Mouse (Mus musculus): ENCODE results near the gene Grm1.

Gene Grm1

DNA sequence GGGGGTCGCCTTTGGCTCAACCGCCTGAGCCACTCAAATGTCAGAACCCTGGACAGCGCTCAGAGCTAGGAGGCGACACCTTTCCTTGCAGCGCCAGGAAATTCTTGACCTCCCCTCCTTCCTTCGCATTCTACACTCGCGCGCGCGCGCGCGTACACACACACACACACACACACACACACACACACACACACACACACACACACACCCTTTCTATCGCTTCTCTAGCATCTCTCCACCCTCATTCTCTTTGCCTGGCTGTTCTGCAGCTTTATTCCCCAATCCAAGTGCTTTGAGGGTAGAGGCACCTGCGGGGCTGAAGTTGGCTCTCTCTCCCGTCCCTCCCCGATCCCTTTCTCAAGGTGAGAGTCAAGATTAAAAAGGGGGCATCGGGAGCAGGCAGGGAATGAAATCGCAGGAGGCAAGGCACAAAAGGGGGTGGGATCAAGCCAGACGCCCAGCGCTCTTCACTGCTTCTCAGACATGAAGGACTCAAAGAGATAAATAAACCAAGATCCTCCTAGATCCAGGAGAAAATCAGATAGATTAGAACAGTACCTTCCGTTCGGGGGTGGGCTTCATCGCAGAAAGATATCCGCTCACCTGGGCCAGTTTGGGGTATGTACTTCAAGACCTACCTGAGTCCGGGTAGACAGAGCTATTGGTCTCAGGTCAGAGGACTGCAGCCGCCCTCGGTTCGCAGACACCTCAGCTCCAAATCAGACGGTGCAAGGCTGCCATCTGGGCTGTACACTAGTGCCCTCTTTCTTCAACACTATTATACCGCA, at the start of gene Grm1:
Grm1 (minus strand) TSS at position 746 of the 788 bp plus-strand sequence.
- DNase-seq (ENCODE audit: low spot score in 2 of 2): no peak

DNA sequence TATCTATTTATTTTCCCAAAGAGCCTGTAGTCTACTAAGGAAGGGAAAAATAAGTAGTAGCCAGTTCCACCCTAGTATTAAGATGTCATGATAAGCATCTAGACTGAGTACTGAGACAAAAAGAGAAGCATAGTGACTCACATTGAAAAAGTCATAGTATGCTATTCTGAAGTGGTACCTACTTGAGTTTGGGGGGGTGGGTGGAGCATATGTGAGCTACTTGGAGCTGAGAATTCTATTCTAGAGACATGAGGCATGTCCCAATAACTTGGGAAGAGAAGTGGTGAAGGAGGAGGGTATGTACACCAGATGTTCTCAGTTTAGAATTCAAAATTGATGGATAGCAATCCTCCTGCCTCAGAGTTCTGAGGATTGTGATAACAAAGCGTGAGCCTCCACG, 39.6 kb upstream of the Grm1 start:
- no peak for DNase-seq (ENCODE audit: low spot score in 2 of 2)

DNA sequence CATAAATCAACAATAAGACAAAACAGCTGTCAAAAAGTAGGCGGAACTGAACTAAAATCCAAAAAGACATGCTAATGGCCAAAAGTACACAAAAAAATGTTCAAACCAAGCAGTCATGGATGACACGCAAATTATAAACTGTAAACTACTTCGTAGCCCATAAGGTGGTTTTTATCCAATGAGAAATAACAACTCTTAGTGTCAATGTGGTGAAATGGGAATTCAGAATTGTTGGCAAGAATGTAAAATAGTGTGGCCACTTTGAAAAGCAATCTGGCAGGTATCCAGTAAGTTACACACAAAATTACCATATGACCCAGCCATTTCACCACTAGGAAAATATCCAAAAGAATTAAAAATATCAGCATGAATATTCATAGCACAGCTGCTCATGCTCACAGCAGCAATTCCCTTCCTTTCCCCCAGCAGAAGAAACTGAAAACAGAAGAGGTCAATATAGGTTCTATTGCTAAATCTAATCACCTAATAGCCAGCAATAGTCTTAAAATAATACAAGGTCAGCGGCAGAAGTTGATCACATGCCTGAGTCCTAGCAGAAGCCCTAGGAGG, 16.4 kb upstream of the Grm1 start:
- no peak for DNase-seq (ENCODE audit: low spot score in 2 of 2)

- no peak for DNase-seq (ENCODE audit: low spot score in 2 of 2)
These were observed 4.2 kb upstream of the Grm1 start for GRCm38 (mm10) chr10:11086348-11086747.

DNA sequence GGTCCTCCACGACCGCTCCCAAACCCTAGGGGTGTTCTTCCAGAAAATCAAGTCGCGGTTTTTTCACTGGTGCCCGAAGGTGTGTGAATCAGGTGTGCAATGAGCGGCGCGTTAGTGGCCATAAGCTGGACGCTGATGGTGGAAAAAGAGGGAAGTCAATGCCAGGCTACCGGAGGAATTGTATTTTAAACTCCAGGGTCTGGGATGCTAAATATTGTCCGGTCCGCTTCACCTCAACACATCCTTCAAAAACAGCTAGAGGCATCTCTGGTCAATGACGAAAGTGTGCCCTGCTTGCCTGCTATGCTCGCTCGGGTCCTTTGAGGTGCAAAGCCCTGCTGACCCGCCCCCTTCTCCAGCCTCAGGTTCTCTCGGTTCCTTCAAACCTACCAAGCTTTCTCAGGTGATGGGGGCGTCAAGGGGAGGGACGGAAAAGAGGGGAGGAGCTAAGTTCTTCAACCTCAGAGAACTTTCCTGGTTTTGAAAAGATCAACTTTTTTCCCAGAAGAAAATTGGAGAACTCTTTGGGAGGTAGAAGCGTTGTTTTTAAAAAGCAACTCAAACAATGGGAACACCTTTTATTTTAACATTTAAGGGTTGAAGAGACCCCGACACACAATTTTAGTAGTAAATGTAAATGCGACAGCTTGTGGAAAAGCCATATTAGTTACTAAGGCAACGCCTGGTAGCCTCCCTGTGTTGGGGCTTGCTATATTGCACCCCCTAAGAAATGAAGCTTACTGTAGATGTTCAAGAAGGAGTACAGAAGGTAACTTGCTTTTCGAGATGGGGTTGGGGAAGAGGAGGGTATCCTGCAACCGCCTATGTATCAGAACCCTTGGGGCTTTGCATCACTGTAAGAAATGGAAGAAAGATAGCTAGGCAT, 1.2 kb downstream of the Grm1 start:
- DNase-seq (ENCODE audit: low spot score in 2 of 2): no peak

GRCm38 (mm10) chr10:11080013-11080724, 2.0 kb downstream of the Grm1 start:
- no peak for DNase-seq (ENCODE audit: low spot score in 2 of 2)

DNA sequence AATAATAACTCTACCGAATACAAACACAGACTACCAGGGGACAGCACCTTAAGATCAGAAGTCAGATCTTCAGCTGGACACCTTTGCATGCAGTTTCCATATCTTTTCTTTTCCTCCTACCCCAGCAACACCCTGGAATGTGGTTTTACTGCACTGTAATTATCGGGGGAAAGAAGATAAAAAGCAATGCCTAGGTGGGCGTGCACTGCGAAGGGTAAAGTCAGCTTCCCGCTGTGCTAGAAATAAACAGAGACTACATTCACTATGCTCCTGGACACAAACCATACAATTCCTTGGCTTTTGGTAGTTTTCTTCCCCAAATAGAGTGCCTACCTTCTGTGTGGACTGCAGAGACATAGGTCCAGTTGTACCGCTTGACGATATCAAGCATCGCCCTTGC, 2.6 kb downstream of the Grm1 start:
- DNase-seq (ENCODE audit: low spot score in 2 of 2): no peak

DNA sequence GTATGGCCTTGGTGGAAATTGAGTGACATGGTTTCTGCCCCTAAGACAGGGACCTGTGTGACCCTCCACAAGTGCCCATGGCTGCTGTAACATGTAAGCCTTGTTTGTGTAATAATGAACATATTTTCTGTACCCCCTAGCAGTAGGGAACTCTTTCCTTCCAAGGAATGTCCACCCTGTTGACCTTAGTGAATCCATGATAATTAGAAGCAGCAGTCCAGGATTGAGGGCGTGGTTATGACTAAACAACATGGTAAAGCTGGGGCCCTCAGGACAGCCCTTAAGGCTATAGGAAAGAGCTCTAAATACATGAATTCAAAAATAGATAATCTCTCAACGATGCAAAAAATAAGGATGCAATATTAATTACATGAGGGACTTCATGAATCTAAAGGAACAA, 17.0 kb downstream of the Grm1 start:
- DNase-seq (ENCODE audit: low spot score in 2 of 2): no peak

DNA sequence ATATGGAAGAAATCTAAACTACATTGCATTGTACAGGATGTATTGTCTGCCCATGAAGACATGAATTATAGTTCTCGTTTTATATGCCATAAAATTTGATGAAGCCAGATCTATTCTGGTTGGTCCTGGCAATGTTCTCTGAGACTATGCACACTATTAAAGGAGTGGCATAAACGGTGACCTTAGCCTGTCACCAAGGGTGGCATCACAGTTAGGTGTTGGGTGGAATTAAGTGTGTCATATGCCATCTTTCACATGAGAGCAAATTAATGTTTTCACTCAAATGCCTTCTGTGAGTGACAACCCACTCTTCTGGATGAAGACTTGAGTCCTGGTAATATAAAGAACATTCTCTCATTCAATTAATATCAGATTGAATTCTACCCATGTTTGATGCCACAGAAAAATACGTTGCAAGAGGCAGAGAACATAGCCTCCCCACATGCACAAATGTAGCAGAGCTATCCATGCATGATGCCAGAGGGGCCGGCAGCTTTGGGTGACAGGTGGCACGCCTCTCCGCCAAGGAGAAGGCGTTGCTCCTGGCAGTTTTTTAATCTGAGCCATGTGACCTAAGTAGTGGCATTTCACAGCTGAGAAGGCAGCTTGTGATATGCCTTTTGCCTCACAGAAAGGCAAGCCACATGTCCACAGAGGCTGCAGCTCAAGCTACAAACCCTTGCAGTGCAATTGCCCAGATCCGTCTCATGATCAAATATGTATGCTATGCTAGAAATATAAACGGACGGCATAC, 20.7 kb downstream of the Grm1 start:
- no peak for DNase-seq (ENCODE audit: low spot score in 2 of 2)

GRCm38 (mm10) chr10:11049361-11049760, 32.8 kb downstream of the Grm1 start:
- DNase-seq (ENCODE audit: low spot score in 2 of 2): no peak

- DNase-seq (ENCODE audit: low spot score in 2 of 2): peak; percentile 30 to 44
These were observed 36.7 kb downstream of the Grm1 start for GRCm38 (mm10) chr10:11045421-11045820.

DNA sequence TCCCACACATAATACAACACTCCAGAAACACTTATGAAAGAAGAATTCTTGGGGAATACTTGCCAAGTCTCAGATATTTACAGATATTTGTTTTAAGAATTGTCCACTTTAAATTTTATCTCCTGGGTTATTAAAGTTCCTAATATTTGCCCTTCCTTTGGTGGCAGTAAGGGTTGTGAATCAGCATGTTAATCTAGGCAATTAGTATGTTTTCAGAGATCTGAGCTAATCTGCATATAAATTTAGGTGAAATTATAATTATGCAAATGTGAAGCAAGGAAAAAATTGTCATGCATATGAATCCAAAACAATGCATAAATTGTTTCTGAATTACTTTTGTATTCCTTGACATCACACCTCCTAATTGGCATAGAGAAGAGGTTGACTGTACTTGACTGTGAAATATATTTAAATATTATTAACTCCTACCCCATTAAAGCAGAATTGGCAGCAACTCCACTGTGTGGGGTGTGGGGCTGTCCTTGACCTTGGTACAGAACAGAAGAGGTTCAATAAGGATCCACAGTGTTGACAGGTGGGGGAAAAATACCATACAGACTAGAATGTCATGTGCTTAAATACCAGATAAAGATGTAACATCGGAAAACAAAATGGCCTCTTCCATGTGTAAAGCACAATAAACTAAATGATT, 37.6 kb downstream of the Grm1 start:
- DNase-seq (ENCODE audit: low spot score in 2 of 2): peak in 1 of 2 experiments; percentile 0

- DNase-seq (ENCODE audit: low spot score in 2 of 2): no peak
These were observed 42.8 kb downstream of the Grm1 start for GRCm38 (mm10) chr10:11039323-11039722.

GRCm38 (mm10) chr10:11032221-11032620, 49.9 kb downstream of the Grm1 start:
- no peak for DNase-seq (ENCODE audit: low spot score in 2 of 2)

GRCm38 (mm10) chr10:11025764-11026518, 56.2 kb downstream of the Grm1 start:
- DNase-seq (ENCODE audit: low spot score in 2 of 2): no peak

DNA sequence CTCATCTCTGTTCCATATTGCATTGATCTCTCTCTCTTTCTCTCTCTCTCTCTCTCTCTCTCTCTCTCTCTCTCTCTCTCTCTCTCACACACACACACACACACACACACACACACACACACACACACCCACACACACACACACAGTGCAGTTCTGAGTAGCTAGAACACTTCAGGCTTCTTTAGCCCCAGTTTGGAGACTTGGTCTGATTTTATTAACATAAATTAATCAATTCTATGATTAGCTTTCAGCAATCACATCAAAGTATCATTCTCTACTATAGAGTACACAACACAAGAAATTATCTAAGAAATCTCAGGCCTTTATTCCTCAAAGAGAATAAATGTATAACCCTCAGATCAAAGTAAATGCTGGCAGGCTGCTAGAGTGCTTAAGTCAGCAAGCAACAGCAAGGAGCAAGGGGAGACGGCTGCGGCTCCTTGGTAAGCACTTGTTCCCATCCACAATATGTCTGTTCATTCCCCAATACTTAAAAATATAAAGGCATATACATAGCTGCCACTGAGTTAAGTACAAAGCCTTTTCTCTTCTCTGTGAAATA, 63.1 kb downstream of the Grm1 start:
- no peak for DNase-seq (ENCODE audit: low spot score in 2 of 2)

- DNase-seq (ENCODE audit: low spot score in 2 of 2): no peak
These were observed 68.5 kb downstream of the Grm1 start for GRCm38 (mm10) chr10:11013653-11014052.

DNA sequence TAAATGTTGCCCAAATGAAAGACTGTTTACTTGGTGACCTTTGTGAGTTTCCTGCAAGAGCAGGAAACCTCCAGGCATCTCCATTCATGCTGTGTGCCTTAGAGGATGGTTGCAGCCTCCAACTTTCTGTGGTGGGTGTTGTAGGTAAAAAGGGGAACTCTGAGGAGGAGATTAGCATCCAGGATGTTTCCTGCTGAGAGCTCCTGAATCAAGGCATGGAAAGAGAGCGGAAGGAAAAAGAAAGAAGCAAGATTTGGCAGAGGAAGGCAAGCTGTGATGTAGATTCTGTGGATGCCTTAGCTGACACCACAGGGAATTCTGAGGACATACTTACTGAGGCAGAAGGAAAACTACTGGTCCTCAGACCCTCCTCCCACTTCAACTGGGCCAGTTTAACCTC, 85.4 kb downstream of the Grm1 start:
- no peak for DNase-seq (ENCODE audit: low spot score in 2 of 2)

- DNase-seq (ENCODE audit: low spot score in 2 of 2): no peak
These were observed 90.4 kb downstream of the Grm1 start for GRCm38 (mm10) chr10:10991708-10992107.

DNA sequence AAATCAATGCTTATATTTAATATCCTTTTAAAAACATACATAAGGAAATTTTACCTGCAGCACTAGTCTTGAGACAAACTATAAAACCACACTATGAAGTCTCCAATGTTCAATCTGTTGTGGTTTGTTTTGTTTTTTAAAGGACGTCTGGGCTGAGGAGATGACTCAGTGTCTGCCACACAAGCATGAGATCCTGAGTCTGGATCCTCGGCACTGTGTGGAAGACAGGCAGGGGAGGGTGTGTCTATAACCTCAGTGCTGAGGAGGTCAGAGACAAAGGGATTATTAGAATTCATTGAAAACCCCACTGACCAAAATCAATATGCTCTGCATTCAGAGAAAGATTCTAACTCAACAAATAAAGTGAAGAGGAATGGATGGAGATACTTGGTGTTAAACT, 110.8 kb downstream of the Grm1 start:
- no peak for DNase-seq (ENCODE audit: low spot score in 2 of 2)
